Mouse (Mus musculus) spleen, postnatal 4 days (tissue): ENCODE results near the gene 1190002N15Rik.

ENCODE experiments used
- DNase-seq, 2 experiments: peaks; one replicate each; pipeline ENCODE4 v3.0.0; 2022; ENCODE audit warnings: low spot score in 2 of 2

The 1190002N15Rik gene

GRCm38 (mm10) chr9:94529987-94530386 is 7.9 kb downstream of the 1190002N15Rik start:
- DNase-seq, result no peak

DNA sequence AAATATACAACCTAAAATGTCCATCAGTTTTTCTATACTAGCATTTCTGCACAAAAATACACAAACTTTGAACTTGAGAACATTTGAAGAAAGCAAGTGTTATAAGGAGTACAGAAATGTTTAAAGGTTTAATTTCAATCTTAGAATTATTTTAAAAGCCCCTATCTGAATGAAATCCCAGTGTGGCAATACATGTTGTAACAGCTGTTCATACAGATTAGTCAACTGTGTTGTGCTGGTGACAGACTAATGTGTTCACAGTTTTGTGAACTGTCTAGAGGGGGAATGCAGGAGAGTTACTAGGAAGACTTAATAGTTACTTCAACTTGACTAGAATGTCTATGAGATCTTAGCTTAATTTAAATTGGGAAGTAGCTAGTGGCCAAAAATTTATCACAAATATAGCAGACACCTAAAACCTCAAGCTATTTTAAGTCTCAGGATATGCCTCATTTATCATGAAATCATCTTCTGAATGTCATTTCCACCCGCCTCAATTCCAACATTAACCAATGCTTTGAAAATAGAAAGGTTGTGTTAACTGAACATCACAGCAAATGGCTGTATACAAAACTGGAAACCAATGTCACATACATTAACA is 8.6 kb downstream of the 1190002N15Rik start:
- no peak for DNase-seq

DNA sequence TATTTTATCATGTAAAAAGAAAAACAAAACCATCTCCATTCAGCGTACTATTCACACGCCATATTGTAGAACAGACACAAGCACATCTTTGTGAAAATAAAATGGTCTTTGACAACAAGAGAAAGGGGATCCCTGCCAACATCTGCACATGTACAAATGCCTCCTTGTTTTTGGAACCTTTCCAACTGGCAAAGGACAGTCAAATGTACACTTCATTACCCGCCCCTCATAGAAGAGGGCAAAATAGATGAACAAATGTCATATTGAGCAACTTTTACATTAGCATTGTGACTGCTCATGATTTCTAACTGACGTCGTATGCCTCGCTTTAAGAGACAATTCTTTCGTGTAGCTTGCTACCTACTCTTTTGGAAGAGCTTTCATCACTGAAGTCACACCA is 11.4 kb downstream of the 1190002N15Rik start:
- DNase-seq, result no peak

DNA sequence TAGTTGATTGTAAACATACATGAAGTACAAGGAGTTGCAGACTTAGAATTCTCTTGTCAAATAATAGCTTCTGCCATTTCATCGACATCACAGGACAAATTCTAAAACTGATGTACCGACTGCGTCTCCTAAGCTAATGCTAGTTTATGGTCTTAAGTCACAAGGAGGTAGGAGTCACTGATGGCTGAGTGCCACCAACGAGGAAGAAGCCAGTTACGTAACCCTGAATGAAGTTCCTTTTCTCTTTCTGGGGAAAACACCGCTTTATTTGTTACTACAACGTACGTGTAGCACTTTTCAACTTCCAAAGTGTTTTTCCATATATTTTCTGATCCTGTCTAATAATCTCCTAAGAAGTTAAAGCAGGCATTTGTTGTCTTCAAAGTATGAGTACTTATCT is 25.6 kb downstream of the 1190002N15Rik start:
- no peak for DNase-seq

- no peak for DNase-seq
Observed at GRCm38 (mm10) chr9:94511139-94511538, 26.7 kb downstream of the 1190002N15Rik start.

GRCm38 (mm10) chr9:94506980-94507379 is 30.9 kb downstream of the 1190002N15Rik start:
- no peak for DNase-seq

DNA sequence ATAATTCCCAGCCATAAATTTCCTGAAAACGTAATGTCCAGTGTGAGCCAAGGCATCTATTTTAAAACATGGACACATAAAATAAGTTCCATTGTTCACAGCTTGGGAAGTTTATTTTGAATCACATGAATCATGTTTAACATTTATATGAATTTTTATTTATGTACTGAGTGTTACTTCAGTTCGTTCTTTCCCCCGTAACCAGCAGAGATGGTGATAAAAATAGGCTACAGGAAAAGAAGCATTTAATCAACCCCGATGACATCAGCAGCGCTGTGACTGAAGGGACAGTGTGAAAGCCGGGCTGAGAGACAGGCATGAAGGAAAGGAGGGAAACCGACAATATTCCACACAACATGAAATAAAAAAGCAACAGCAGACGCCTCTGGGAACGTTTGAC is 46.4 kb downstream of the 1190002N15Rik start:
- no peak for DNase-seq

GRCm38 (mm10) chr9:94487976-94488375 is 49.9 kb downstream of the 1190002N15Rik start:
- DNase-seq, result no peak

DNA sequence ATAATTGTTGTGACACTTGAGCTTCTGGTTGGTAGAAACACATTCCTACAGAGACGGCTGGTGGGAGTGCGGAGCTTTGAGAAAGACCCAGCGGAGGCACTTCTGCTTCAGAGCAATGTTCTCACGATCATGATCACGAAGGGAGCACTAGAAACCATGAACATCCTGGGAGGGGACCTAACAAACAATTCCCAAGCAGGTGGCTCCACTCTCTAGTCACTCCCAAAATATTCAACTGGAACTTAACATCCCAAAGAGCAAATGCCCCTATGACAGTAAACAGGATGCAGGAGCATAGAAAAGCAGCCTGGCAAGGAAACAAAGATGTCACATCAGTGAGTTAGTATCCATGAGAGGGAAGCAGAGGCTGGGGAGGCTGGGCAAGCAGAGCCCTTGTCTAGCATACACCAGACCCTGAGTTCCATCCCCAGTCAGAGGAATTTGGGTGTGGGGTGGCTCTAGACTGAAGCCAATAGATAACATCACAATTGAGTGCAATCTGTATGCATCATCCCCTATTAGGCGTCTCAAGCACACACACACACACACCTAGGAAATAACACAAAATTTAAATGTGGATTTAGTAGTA is 54.5 kb downstream of the 1190002N15Rik start:
- DNase-seq, result no peak

GRCm38 (mm10) chr9:94482215-94482975 is 55.5 kb downstream of the 1190002N15Rik start:
- DNase-seq, result no peak

- DNase-seq, result no peak
Observed at GRCm38 (mm10) chr9:94481057-94481456, 56.8 kb downstream of the 1190002N15Rik start.

- no peak for DNase-seq
Observed at GRCm38 (mm10) chr9:94479382-94479781, 58.5 kb downstream of the 1190002N15Rik start.

DNA sequence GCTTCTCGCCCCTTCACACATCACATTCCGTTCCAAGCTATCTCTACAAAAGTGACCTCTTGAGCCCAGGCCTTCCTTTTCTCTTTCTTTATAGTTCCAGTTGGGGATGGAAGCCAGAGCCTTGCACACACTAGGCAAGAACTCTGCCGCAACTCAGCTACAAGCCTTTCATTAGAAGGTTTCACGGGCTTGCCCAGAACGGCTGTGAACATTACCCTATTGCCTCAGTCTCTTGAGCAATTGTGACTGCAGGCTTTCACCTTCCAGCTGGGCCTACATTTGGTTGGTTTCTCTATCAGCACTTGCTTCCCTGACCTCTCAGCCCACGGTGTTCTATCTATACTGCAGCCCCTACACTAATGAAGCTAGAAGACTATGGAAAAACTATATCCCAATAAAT is 58.9 kb downstream of the 1190002N15Rik start:
- DNase-seq, result no peak

DNA sequence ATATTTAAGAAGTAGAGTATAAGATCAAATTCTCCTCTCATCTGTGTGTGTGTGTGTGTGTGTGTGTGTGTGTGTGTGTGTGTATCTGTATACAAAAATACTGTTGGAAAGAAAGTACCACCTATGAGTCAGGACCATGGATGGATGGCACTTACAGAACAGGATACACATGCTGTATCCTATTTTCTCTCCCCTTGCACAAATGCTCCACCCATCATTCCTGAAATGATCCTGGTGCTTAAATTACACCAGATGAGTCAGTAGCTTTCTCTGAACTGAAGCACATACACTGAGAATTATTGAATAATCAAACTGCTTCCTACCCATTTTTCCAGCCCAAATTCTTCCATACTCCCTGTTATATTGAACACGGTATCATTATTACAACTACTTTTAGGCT is 61.9 kb downstream of the 1190002N15Rik start:
- no peak for DNase-seq

DNA sequence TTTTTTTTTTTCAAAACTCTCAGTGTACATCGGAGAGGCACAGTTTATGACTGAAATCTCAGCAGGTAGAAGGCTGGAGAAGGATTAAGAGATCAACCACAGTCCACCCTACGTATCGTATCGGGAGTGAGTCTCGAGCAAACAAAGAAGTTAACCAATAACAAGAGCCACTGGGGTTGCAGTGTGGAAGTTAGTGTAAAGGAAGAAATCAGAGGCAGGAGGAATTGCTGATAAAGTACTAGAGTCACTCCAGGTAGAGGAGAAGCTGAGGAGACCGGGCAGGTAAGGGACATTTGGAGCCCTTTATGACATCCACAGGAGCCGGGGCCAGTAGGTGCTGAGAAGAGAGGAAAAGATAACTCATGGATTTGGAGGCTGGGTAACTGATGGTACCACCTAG is 64.0 kb downstream of the 1190002N15Rik start:
- DNase-seq, result no peak

GRCm38 (mm10) chr9:94472963-94473582 is 64.8 kb downstream of the 1190002N15Rik start:
- DNase-seq, result no peak

DNA sequence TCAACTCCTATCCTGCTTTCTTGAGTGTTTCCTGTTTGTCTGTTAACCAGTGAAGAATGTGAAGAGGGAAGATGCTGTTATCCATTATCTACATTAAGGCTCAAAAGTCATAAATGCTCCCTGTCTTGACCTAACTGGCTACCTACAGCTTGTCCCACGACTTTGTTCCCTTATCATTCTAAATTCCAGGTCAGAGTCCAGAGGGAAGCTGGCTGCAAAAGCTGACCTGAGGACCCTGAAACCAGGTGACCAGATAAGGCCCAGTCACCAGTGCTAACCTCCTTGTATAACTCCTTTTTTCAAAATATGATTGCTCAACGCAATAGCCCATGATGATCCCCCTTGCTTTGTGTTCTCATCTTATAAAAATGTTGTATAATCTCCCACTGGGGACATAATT is 66.4 kb downstream of the 1190002N15Rik start:
- no peak for DNase-seq
